14 mouse cellular contexts compared by ENCODE assay signal in genomic region chr13:48830528-48831250, GRCm38 (mm10). TPM values are rescaled to one million over a fixed set of nuclear protein-coding genes. Genes with fewer than 3 reads are reported as not detected.
DNase-seq lines count a peak whose midpoint lies in the region; ATAC-seq lines count a peak whose summit lies in the region.
"Had no signal": no experiment of that assay in that cellular context is flagged by ENCODE, and none has a peak within 500 bp of the region (broad histone marks: within the 10 kb centered on the region; RNA-seq: fewer than 3 reads in every experiment).

No protein-coding gene starts in this region.

- H3K9me3 ChIP-seq in midbrain, embryonic 15.5 days: no peaks in the 10 kb centered on the region
- H3K9me3 ChIP-seq in intestine, embryonic 15.5 days: no peaks in the 10 kb centered on the region

- H3K4me2 ChIP-seq in midbrain, embryonic 15.5 days: no peak overlapping the region
- H3K4me2 ChIP-seq in intestine, embryonic 15.5 days (replicated peaks): no peak overlapping the region

- no peaks in the 10 kb centered on the region for H3K4me1 ChIP-seq in midbrain, embryonic 15.5 days
- H3K4me1 ChIP-seq in intestine, embryonic 15.5 days (replicated peaks): no peaks in the 10 kb centered on the region

- 62% methylated on average over 14 of the region's 14 CpGs for WGBS in midbrain, embryonic 15.5 days
- WGBS in intestine, embryonic 15.5 days: 82% methylated on average over 14 of the region's 14 CpGs

- peaks cover 16% of the 10 kb centered on the region for H3K36me3 ChIP-seq in midbrain, embryonic 15.5 days (replicated peaks)
- H3K36me3 ChIP-seq in intestine, embryonic 15.5 days: peaks cover 25% of the 10 kb centered on the region

- DNase-seq in frontal cortex, postnatal 36 days (ENCODE audit: low spot score in 2 of 2): no peak
- DNase-seq in right cerebral cortex, postnatal 4 days: peak; percentile 37
- DNase-seq in right cerebral cortex, adult 2 months (ENCODE audit: low spot score in 2 of 2): no peak
- no peak for DNase-seq in kidney, adult 18-20 months
- DNase-seq: cerebellum, adult 2 months; kidney, adult 9 months; kidney, postnatal 4 days; right cerebral cortex, postnatal 25 days; thymus, postnatal 4 days had no signal

- peak overlapping the region; percentile 64 for H3K27ac ChIP-seq in midbrain, embryonic 15.5 days
- H3K27ac ChIP-seq in intestine, embryonic 15.5 days: no peak overlapping the region
- H3K27ac ChIP-seq: liver, embryonic 14.5 days had no signal

- H3K4me3 ChIP-seq in midbrain, embryonic 15.5 days: no peak overlapping the region
- H3K4me3 ChIP-seq in intestine, embryonic 15.5 days (replicated peaks): no peak overlapping the region

- H3K9ac ChIP-seq in midbrain, embryonic 15.5 days: no peak overlapping the region
- H3K9ac ChIP-seq in intestine, embryonic 15.5 days: no peak overlapping the region
- H3K9ac ChIP-seq: liver, embryonic 14.5 days had no signal

- peak; percentile 53; the same call in 1 of the 2 replicates for ATAC-seq in frontal cortex, adult (ENCODE audit: low TSS enrichment)
- peak; percentile 85 for ATAC-seq in midbrain, embryonic 15.5 days (replicated peaks)
- no peak for ATAC-seq in intestine, embryonic 15.5 days
- ATAC-seq: lung, postnatal 0 days had no signal

- H3K27me3 ChIP-seq in midbrain, embryonic 15.5 days (replicated peaks): no peaks in the 10 kb centered on the region
- no peaks in the 10 kb centered on the region for H3K27me3 ChIP-seq in intestine, embryonic 15.5 days (replicated peaks)

RNA-seq across cellular contexts. Expression of gene Phf2, which starts 40.2 kb away (rescaled TPM):
- 10.7 and 11.0 TPM in 2 replicates for polyA plus RNA-seq in midbrain, embryonic 15.5 days (2015; fragmentation: Nextera tagmentation; extraction: Ambion mirVana)
- polyA plus RNA-seq in intestine, embryonic 15.5 days (2015; fragmentation: Nextera tagmentation; extraction: Ambion mirVana): 5.5 and 6.3 TPM in 2 replicates
